Mouse (Mus musculus): ENCODE results near the gene Frs2. TPM values are rescaled to one million over a fixed set of nuclear protein-coding genes. Genes with fewer than 3 reads are reported as not detected.

Gene Frs2
- polyA plus RNA-seq, 1 experiment from 2014 or later, result 27.0 TPM

- DNase-seq (ENCODE audit: low spot score), result no peak
- H3K4me1 ChIP-seq (replicated peaks; ENCODE audit: control insufficient read depth, insufficient read depth, low read length), result peaks cover 4% of the 10 kb centered on the region; the same call in 1 of the 2 replicates
- no peak overlapping the region for H3K4me3 ChIP-seq (replicated peaks; ENCODE audit: low read length)
- peak; percentile 48; the same call in 1 of the 2 replicates for ATAC-seq (ENCODE audit: low FRiP score)
- no peak overlapping the region for H3K27ac ChIP-seq
- no peaks in the 10 kb centered on the region for H3K27me3 ChIP-seq (ENCODE audit: control insufficient read depth, insufficient read depth, low read length)
- WGBS, result 20% methylated on average over 21 of the region's 21 CpGs
- H3K9me3 ChIP-seq (ENCODE audit: control insufficient read depth, low read length), result no peaks in the 10 kb centered on the region
- no peak overlapping the region for H3K9ac ChIP-seq
- no peak overlapping the region for H3K4me2 ChIP-seq (replicated peaks)
- H3K36me3 ChIP-seq (replicated peaks; ENCODE audit: control insufficient read depth, insufficient read depth), result no peaks in the 10 kb centered on the region
Measured at GRCm38 (mm10) chr10:117021020-117021754, 127.1 kb downstream of the Frs2 start.

Other genes with a start within 250 kb of the Frs2 start
- gene Rab3ip, start 197.8 kb downstream of the Frs2 start, polyA plus RNA-seq (2014; fragmentation: Nextera tagmentation; extraction: Ambion mirVana), result 44.8 and 48.0 TPM in 2 replicates
- not detected in 2 replicates for gene Gm10271, start 175.9 kb downstream of the Frs2 start, polyA plus RNA-seq (2014; fragmentation: Nextera tagmentation; extraction: Ambion mirVana)
- 0.09 and 0.26 TPM in 2 replicates for gene Best3, start 162.2 kb downstream of the Frs2 start, polyA plus RNA-seq (2014; fragmentation: Nextera tagmentation; extraction: Ambion mirVana)
- not detected in 2 replicates for gene Lrrc10, start 103.2 kb downstream of the Frs2 start, polyA plus RNA-seq (2014; fragmentation: Nextera tagmentation; extraction: Ambion mirVana)
- gene Cct2, start 84.7 kb downstream of the Frs2 start, polyA plus RNA-seq (2014; fragmentation: Nextera tagmentation; extraction: Ambion mirVana), result 281 and 288 TPM in 2 replicates
- gene Yeats4, start 76.0 kb upstream of the Frs2 start, polyA plus RNA-seq (2014; fragmentation: Nextera tagmentation; extraction: Ambion mirVana), result 111 and 113 TPM in 2 replicates
- gene 9530003J23Rik, start 90.2 kb upstream of the Frs2 start, polyA plus RNA-seq (2014; fragmentation: Nextera tagmentation; extraction: Ambion mirVana), result not detected in 2 replicates
- gene Lyz2, start 133.8 kb upstream of the Frs2 start, polyA plus RNA-seq (2014; fragmentation: Nextera tagmentation; extraction: Ambion mirVana), result 30.1 and 32.5 TPM in 2 replicates
- not detected in 2 replicates for gene Lyz1, start 144.3 kb upstream of the Frs2 start, polyA plus RNA-seq (2014; fragmentation: Nextera tagmentation; extraction: Ambion mirVana)
- gene Cpsf6, start 231.5 kb upstream of the Frs2 start, polyA plus RNA-seq (2014; fragmentation: Nextera tagmentation; extraction: Ambion mirVana), result 152 and 168 TPM in 2 replicates

All from hindbrain, embryonic 14.5 days (tissue).